Mouse (Mus musculus): ENCODE results near the gene Rere.

DNA sequence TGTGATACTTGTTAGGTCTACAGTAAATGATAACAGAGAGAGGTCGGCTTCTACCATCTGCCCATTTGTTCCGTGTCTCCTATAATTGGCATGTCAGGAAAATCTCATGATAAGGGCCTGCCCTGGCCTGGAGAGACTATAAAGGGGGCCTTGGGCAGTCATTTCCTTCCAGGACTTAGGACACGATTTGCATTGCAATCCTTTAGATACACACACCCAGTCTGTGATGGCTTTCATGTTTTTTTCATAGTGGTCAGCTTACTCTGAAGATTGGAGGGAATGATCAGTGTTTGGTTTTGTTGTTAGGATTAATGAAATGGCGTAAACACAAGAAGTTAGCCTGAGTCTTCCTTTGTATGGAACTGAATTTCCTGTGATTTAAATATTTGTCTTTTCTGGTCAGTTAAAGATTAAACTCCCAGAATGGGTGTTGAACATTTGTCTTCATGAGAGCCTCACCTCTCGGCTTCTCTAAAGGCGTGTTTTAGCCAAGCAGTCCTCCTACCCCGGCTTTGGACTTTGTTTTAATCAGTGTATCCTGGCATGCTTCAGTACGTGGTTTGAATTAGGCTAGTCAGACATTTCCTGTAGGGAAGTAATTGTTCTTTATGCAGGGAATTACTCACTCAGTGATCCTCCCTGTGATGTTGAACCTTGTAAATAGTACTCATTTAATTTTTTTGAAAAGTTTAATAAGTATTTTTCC is 80.7 kb downstream of the Rere start:
- TF ChIP-seq POLR2A (IDR thresholded peaks at IDR 0.05; ENCODE audit: borderline replicate concordance, extremely low read depth, insufficient read depth, insufficient read length, poor library complexity, severe bottlenecking) (no peak), CTCF (IDR thresholded peaks at IDR 0.05; ENCODE audit: borderline replicate concordance, extremely low read depth, insufficient read depth, insufficient read length) (no peak)
